Mouse (Mus musculus) limb, embryonic 13.5 days (tissue): ENCODE results near the gene Gm49721. TPM values are rescaled to one million over a fixed set of nuclear protein-coding genes. Genes with fewer than 3 reads are reported as not detected.
"Not testable (repeated sequence)": the region's sequence is repeated elsewhere in the genome, so short reads cannot be mapped to it uniquely, and the experiment has no call there.

ENCODE experiments used
- ATAC-seq: fragments of 200-750 bp; cut with Nextera tagmentation; 2 replicates; pipeline ENCODE4 v1.8.0; 2017; ENCODE audit warnings: low read depth, moderate number of reproducible peaks, moderate TSS enrichment; ENCODE audit not compliant: low FRiP score
- H3K27ac ChIP-seq: fragments of 300-500 bp; sonication (generic); 2 replicates; pipeline ENCODE4 v1.5.1; 2015; ENCODE audit warnings: inconsistent platforms, mild to moderate bottlenecking, moderate library complexity
- H3K27me3 ChIP-seq: fragments of 300-500 bp; sonication (generic); 2 replicates; pipeline ENCODE4 v1.6.1; 2015; ENCODE audit warnings: mild to moderate bottlenecking, inconsistent platforms
- H3K36me3 ChIP-seq: fragments of 300-500 bp; sonication (generic); 2 replicates; pipeline ENCODE4 v1.6.1; 2015; ENCODE audit warnings: inconsistent platforms, mild to moderate bottlenecking, moderate library complexity
- H3K4me1 ChIP-seq: fragments of 300-500 bp; sonication (generic); 2 replicates; pipeline ENCODE4 v1.6.1; 2015; ENCODE audit warnings: inconsistent platforms
- H3K4me2 ChIP-seq: fragments of 300-500 bp; sonication (generic); replicated peaks from 2 replicates; pipeline ENCODE4 v1.6.1; 2015; ENCODE audit warnings: inconsistent platforms, mild to moderate bottlenecking, moderate library complexity
- H3K4me3 ChIP-seq: fragments of 300-500 bp; sonication (generic); 2 replicates; pipeline ENCODE4 v1.5.1; 2015; ENCODE audit warnings: moderate library complexity, mild to moderate bottlenecking, inconsistent platforms
- H3K9ac ChIP-seq: fragments of 300-500 bp; sonication (generic); 2 replicates; pipeline ENCODE4 v1.6.1; 2015; ENCODE audit warnings: mild to moderate bottlenecking, inconsistent platforms
- H3K9me3 ChIP-seq: fragments of 300-500 bp; sonication (generic); 2 replicates; pipeline ENCODE4 v1.6.1; 2016; ENCODE audit warnings: inconsistent platforms
- WGBS: fragments of 180-500 bp; shearing (Covaris S2); methylation state at CpG from one replicate; pipeline ENCODE4 v1.1.7; 2015; 5-methylcytosine and 5-hydroxymethylcytosine counted together
- polyA plus RNA-seq: library from polyadenylated mRNA; unstranded; fragments of >200 nt; fragmentation: Nextera tagmentation; extraction: Ambion mirVana; gene quantifications from 2 replicates; pipeline ENCODE4 v1.2.1, GENCODE M21; 2015

Gm49721 gene
- polyA plus RNA-seq, 1 experiment from 2014 or later = 0.32 TPM

DNA sequence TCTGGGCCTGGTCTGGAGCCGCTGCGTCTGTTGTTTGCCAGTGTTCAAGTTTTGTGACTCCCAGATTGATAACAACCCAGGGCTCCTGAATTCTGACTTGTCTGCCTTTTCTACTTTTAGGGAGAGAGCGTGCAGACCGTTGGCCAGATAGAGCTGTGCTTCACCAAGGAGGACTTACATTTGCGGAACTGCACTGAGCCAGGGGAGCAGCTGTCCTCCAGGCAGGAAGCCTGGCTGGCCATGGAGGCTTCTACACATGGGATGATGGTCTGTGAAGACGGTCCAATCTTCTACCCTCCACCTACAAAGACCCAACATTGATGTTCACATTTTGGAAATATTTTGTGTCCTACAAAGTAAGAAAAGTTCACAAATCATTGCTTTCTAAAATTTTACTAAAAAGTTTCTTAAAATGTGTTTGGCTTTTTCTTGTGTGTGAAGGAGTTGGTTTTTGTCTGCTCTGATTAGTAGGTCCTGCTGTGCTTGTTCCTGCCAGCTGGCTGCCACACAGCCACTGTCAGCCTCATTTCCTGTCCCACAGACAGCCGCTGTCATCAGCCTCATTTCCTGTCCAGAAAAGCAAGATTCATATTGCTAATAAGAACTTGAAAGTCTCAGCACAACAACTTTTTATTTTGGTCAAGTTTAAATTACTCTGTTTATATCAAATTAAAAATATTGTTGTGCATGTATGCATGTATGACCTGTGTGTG is 19.2 kb downstream of the Gm49721 start:
- not testable (repeated sequence) for H3K27ac ChIP-seq, H3K9me3 ChIP-seq, H3K36me3 ChIP-seq, H3K9ac ChIP-seq, H3K4me1 ChIP-seq, ATAC-seq, H3K27me3 ChIP-seq, H3K4me2 ChIP-seq, H3K4me3 ChIP-seq
- WGBS = 65% methylated on average over 2 of the region's 7 CpGs

GRCm38 (mm10) chr17:7001790-7002585 is 23.3 kb downstream of the Gm49721 start:
- H3K4me2 ChIP-seq, H3K9me3 ChIP-seq, H3K27me3 ChIP-seq, ATAC-seq, H3K4me3 ChIP-seq, H3K9ac ChIP-seq, H3K4me1 ChIP-seq, H3K27ac ChIP-seq, H3K36me3 ChIP-seq: not testable (repeated sequence)
- 73% methylated on average over 9 of the region's 12 CpGs for WGBS

- no CpG with 5 or more reads among the region's 3 CpGs for WGBS
- H3K27me3 ChIP-seq, H3K4me1 ChIP-seq, H3K36me3 ChIP-seq, H3K4me3 ChIP-seq, H3K4me2 ChIP-seq, H3K9ac ChIP-seq, H3K27ac ChIP-seq, H3K9me3 ChIP-seq, ATAC-seq: not testable (repeated sequence)
Measured at GRCm38 (mm10) chr17:7003392-7003791, 24.7 kb downstream of the Gm49721 start.

- H3K27ac ChIP-seq, H3K9ac ChIP-seq, H3K9me3 ChIP-seq, ATAC-seq, H3K36me3 ChIP-seq, H3K27me3 ChIP-seq, H3K4me3 ChIP-seq, H3K4me2 ChIP-seq, H3K4me1 ChIP-seq: not testable (repeated sequence)
- 38% methylated on average over 3 of the region's 4 CpGs for WGBS
Measured at GRCm38 (mm10) chr17:7005646-7006045, 26.9 kb downstream of the Gm49721 start.

DNA sequence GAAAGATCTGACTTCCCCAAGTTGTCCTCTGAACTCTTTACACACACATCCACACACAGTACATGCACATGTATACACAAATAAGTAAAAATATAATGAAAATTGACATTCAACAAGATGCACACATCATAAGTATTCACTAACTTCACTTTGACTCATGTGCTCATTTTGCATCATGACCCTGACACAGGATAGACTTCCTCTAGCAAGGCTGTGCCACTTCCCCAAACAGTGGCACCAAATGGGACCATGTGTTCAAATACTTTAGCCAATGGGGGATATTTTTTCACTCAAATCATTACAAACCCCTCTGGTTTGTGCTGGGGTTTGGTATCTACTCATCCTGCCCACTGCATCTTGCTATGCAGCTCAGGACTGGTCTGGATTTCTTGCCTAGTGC is 30.2 kb downstream of the Gm49721 start:
- H3K27me3 ChIP-seq, H3K9me3 ChIP-seq, H3K4me2 ChIP-seq, ATAC-seq, H3K36me3 ChIP-seq, H3K9ac ChIP-seq, H3K4me3 ChIP-seq, H3K27ac ChIP-seq, H3K4me1 ChIP-seq: not testable (repeated sequence)

- H3K27ac ChIP-seq, H3K9ac ChIP-seq, H3K4me2 ChIP-seq, H3K36me3 ChIP-seq, H3K4me3 ChIP-seq, H3K4me1 ChIP-seq, H3K9me3 ChIP-seq, H3K27me3 ChIP-seq: not testable (repeated sequence)
- no CpG with 5 or more reads among the region's 7 CpGs for WGBS
- ATAC-seq = peak; percentile 66; the same call in 1 of the 2 replicates
Measured at GRCm38 (mm10) chr17:7009440-7009839, 30.7 kb downstream of the Gm49721 start.

GRCm38 (mm10) chr17:7009901-7010300 is 31.2 kb downstream of the Gm49721 start:
- H3K4me1 ChIP-seq, H3K36me3 ChIP-seq, H3K9me3 ChIP-seq, H3K27me3 ChIP-seq, H3K27ac ChIP-seq, H3K4me2 ChIP-seq, H3K4me3 ChIP-seq, ATAC-seq, H3K9ac ChIP-seq: not testable (repeated sequence)
- WGBS = 46% methylated on average over 4 of the region's 9 CpGs

- H3K4me1 ChIP-seq, H3K4me3 ChIP-seq, H3K9ac ChIP-seq, H3K36me3 ChIP-seq, ATAC-seq, H3K9me3 ChIP-seq, H3K4me2 ChIP-seq, H3K27me3 ChIP-seq, H3K27ac ChIP-seq: not testable (repeated sequence)
- WGBS = no CpG with 5 or more reads among the region's 1 CpGs
Measured at GRCm38 (mm10) chr17:7014190-7014589, 35.5 kb downstream of the Gm49721 start.

DNA sequence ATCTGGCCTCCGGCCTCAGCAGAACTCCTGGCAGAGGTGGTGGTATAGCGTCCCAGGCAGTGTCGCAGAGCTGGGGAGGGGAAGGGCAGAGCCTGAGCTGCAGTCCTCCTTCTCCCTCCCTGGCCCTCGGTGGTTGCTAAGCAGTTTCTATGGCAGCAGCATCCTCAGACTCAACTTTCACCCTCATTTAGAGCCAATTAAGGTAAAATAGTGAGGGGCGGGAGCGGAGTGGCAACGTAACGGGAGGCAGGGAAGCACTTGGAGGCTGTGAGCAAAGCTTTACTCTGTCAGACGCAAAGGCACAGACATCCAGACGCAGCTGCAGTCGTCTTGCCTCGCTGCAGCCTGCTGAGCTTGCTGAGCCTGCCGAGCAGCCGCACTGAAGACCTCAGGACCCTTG is 46.6 kb downstream of the Gm49721 start, which contains the start of gene Gm1604a:
Gene Gm1604a (plus strand): TSS at position 312 of the 400 bp plus-strand sequence.
- 0 out of 2 replicates have a peak within 1 kb of the TSS, but pooled peaks have one; percentile 25 for H3K4me2 ChIP-seq
- not testable (repeated sequence) for H3K9ac ChIP-seq, H3K36me3 ChIP-seq, H3K27ac ChIP-seq, H3K9me3 ChIP-seq, H3K27me3 ChIP-seq, H3K4me1 ChIP-seq, H3K4me3 ChIP-seq
- 3% methylated on average over 5 of the region's 14 CpGs for WGBS
- ATAC-seq = peak; percentile 44; the same call in 1 of the 2 replicates

- not testable (repeated sequence) for H3K4me1 ChIP-seq, H3K4me3 ChIP-seq, H3K27ac ChIP-seq, H3K27me3 ChIP-seq, ATAC-seq, H3K36me3 ChIP-seq, H3K4me2 ChIP-seq, H3K9ac ChIP-seq, H3K9me3 ChIP-seq
- WGBS = 66% methylated on average over 3 of the region's 14 CpGs
Measured at GRCm38 (mm10) chr17:7025764-7026346, 47.2 kb downstream of the Gm49721 start.

DNA sequence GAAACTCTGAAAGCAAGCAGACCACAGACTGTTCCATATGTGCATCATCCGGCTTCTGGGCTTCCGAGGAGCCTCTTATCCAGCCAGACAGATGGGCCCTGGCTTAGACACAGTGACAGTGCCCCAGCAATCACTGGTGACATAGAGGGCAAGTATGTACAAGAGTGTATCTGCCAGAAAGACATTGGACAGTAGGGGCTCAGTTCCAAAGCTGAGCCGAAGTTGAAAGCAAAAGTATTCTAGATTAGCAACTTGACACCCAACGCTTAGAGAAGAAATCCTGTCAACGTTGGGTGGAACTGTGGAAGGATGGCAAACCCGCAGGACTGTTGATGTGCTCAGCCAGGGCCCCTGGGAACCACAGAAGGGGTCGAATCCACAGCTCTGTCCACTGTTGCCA is 51.5 kb downstream of the Gm49721 start:
- not testable (repeated sequence) for H3K4me2 ChIP-seq, H3K36me3 ChIP-seq, ATAC-seq, H3K9ac ChIP-seq, H3K4me3 ChIP-seq, H3K4me1 ChIP-seq, H3K27me3 ChIP-seq, H3K27ac ChIP-seq, H3K9me3 ChIP-seq
- 74% methylated on average over 5 of the region's 7 CpGs for WGBS

- H3K4me2 ChIP-seq, H3K36me3 ChIP-seq, H3K4me1 ChIP-seq, H3K27ac ChIP-seq, H3K27me3 ChIP-seq, ATAC-seq, H3K9me3 ChIP-seq, H3K9ac ChIP-seq, H3K4me3 ChIP-seq: not testable (repeated sequence)
- 76% methylated on average over 3 of the region's 6 CpGs for WGBS
Measured at GRCm38 (mm10) chr17:7030622-7031174, 52.0 kb downstream of the Gm49721 start.
